Mouse (Mus musculus) intestine, embryonic 15.5 days (tissue): ENCODE data around the gene Frzb. TPM values are rescaled to one million over a fixed set of nuclear protein-coding genes. Genes with fewer than 3 reads are reported as not detected.
"Not testable (repeated sequence)": the region's sequence is repeated elsewhere in the genome, so short reads cannot be mapped to it uniquely, and the experiment has no call there.

Experiments
- ATAC-seq: fragments of 200-750 bp; cut with Nextera tagmentation; 2 replicates; pipeline ENCODE4 v1.8.0; 2017; ENCODE audit warnings: moderate TSS enrichment, moderate library complexity
- H3K27ac ChIP-seq: fragments of 300-500 bp; sonication (generic); 2 replicates; pipeline ENCODE4 v1.5.1; 2015; ENCODE audit warnings: mild to moderate bottlenecking, inconsistent platforms
- H3K27me3 ChIP-seq: fragments of 300-500 bp; sonication (generic); replicated peaks from 2 replicates; pipeline ENCODE4 v1.6.1; 2015; ENCODE audit warnings: inconsistent platforms
- H3K36me3 ChIP-seq: fragments of 300-500 bp; sonication (generic); 2 replicates; pipeline ENCODE4 v1.6.1; 2015; ENCODE audit warnings: inconsistent platforms
- H3K4me1 ChIP-seq: fragments of 300-500 bp; sonication (generic); replicated peaks from 2 replicates; pipeline ENCODE4 v1.6.1; 2015; ENCODE audit warnings: inconsistent platforms
- H3K4me2 ChIP-seq: fragments of 300-500 bp; sonication (generic); replicated peaks from 2 replicates; pipeline ENCODE4 v1.6.1; 2015; ENCODE audit warnings: mild to moderate bottlenecking, inconsistent platforms
- H3K4me3 ChIP-seq: fragments of 300-500 bp; sonication (generic); replicated peaks from 2 replicates; pipeline ENCODE4 v1.5.1; 2015; ENCODE audit warnings: inconsistent platforms
- H3K9ac ChIP-seq: fragments of 300-500 bp; sonication (generic); 2 replicates; pipeline ENCODE4 v1.6.1; 2015; ENCODE audit warnings: inconsistent platforms
- H3K9me3 ChIP-seq: fragments of 300-500 bp; sonication (generic); 2 replicates; pipeline ENCODE4 v1.6.1; 2016; ENCODE audit warnings: inconsistent platforms
- WGBS: fragments of 180-500 bp; shearing (Covaris S2); methylation state at CpG from one replicate; pipeline ENCODE4 v1.1.7; 2015; 5-methylcytosine and 5-hydroxymethylcytosine counted together
- polyA plus RNA-seq: library from polyadenylated mRNA; unstranded; fragments of >200 nt; fragmentation: Nextera tagmentation; extraction: Ambion mirVana; gene quantifications from 2 replicates; pipeline ENCODE4 v1.2.1, GENCODE M21; 2015

Gene Frzb
- polyA plus RNA-seq: 2.1 and 2.5 TPM in 2 replicates

GRCm38 (mm10) chr2:80447291-80447791, at the start of gene Frzb:
Frzb (minus strand) TSS chr2:80447625.
- Histone ChIP-seq H3K4me1 (peaks cover 11% of the 10 kb centered on the region; the same call in 1 of the 2 replicates), H3K27ac (no peak within 1 kb of the TSS), H3K9me3 (no peaks in the 10 kb centered on the region), H3K4me2 (peak within 1 kb of the TSS; percentile 100), H3K4me3 (peak within 1 kb of the TSS; percentile 61), H3K36me3 (no peaks in the 10 kb centered on the region), H3K27me3 (peaks cover 8% of the 10 kb centered on the region; the same call in 1 of the 2 replicates), H3K9ac (peak within 1 kb of the TSS; percentile 50)
- peak; percentile 71 for ATAC-seq
- WGBS: under 1% methylated on average over 33 of the region's 33 CpGs

DNA sequence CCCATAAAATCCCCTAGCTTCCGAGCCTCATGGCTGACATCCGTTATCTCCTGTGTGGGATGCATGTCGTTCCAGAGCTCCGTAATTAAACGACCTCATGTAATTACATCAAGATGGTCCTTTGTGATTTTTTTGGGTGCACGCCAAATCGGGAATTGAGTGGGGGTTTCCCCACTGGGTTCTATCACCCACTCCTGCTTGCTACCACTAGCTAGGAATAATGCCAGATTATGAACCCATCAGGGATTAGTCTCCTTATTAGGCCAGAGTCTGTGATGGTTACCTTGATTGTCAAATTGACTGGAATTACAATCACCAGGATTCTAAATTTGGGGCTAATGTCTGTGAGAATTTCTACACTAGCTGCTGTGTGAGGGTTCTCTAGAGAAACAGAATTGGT, 47.9 kb upstream of the Frzb start:
- H3K4me1 ChIP-seq, H3K9ac ChIP-seq, H3K36me3 ChIP-seq, H3K27ac ChIP-seq, H3K4me3 ChIP-seq, H3K4me2 ChIP-seq, ATAC-seq, H3K9me3 ChIP-seq, H3K27me3 ChIP-seq: not testable (repeated sequence)
- 74% methylated on average over 7 of the region's 7 CpGs for WGBS

GRCm38 (mm10) chr2:80486851-80487250, 39.4 kb upstream of the Frzb start:
- Histone ChIP-seq H3K27ac (no peak overlapping the region), H3K27me3 (no peaks in the 10 kb centered on the region), H3K9ac (no peak overlapping the region)

DNA sequence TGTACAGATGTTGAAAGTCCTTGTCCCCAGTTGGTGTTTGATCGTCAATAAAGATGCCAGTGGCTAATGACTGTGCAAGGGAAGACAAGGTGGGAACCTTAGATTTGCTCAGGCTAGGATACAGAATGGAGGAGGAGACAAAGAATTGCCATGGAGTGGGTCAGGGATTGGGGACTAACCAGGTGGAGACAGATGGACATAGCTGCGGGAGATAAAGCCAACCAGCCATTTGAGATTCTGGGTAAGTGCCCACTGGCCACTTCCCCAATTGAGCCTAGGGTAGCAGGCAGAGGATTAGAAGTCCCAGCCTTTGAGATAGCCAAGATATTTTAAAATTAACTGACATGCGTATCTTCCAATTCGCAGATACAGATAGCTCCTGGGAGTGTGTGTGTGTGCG, 37.5 kb upstream of the Frzb start:
- Histone ChIP-seq H3K27me3 (no peaks in the 10 kb centered on the region), H3K9ac (no peak overlapping the region), H3K27ac (no peak overlapping the region), H3K4me2 (no peak overlapping the region), H3K4me3 (no peak overlapping the region), H3K9me3 (no peaks in the 10 kb centered on the region), H3K4me1 (no peaks in the 10 kb centered on the region), H3K36me3 (no peaks in the 10 kb centered on the region)
- WGBS: 95% methylated on average over 5 of the region's 5 CpGs
- no peak for ATAC-seq

More at GRCm38 (mm10) chr2:80486851-80487250, 39.4 kb upstream of the Frzb start:
- Histone ChIP-seq H3K9me3 (no peaks in the 10 kb centered on the region), H3K4me1 (no peaks in the 10 kb centered on the region), H3K4me2 (no peak overlapping the region), H3K36me3 (no peaks in the 10 kb centered on the region), H3K4me3 (no peak overlapping the region)
- 69% methylated on average over 5 of the region's 5 CpGs for WGBS
- ATAC-seq: no peak

- Histone ChIP-seq H3K27me3 (no peaks in the 10 kb centered on the region), H3K27ac (no peak overlapping the region), H3K36me3 (no peaks in the 10 kb centered on the region), H3K4me3 (no peak overlapping the region), H3K9me3 (no peaks in the 10 kb centered on the region), H3K9ac (no peak overlapping the region), H3K4me1 (no peaks in the 10 kb centered on the region), H3K4me2 (no peak overlapping the region)
- no peak for ATAC-seq
- WGBS: 30% methylated on average over 1 of the region's 1 CpGs
Observed at GRCm38 (mm10) chr2:80475831-80476230, 28.4 kb upstream of the Frzb start.

DNA sequence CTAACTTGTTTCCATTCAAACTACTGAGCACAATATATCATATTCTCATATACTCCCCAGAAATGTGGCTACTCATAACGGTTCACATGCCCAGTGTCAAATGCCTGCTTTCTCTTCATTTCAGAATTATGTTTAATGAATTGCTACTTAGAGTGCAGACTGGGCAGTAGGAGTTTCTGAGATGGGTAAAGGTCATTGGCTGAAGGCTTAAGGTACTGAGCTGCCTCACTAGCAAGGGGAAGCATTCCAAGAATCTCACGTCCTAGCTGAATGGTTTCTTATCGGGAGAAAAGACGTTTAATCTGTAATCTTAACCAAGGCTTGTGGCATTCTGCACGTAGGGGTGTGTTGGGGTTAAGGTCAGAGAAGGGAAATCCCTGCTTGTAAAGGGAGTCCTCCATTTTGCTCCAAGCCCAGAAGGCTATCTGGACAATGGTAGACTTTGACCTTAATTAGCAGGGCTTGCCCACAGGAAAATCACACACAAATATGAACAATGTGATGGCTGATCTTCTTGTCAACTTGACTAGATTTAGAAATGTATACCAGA, 26.9 kb upstream of the Frzb start:
- Histone ChIP-seq H3K4me1 (no peaks in the 10 kb centered on the region), H3K27ac (no peak overlapping the region), H3K27me3 (no peaks in the 10 kb centered on the region), H3K4me2 (no peak overlapping the region), H3K9ac (no peak overlapping the region), H3K4me3 (no peak overlapping the region), H3K36me3 (no peaks in the 10 kb centered on the region), H3K9me3 (no peaks in the 10 kb centered on the region)
- 59% methylated on average over 5 of the region's 5 CpGs for WGBS
- peak; percentile 77 for ATAC-seq

- no peak overlapping the region for H3K4me2 ChIP-seq
- H3K4me3 ChIP-seq: no peak overlapping the region
- no peak for ATAC-seq
- no peaks in the 10 kb centered on the region for H3K4me1 ChIP-seq
- H3K36me3 ChIP-seq: no peaks in the 10 kb centered on the region
- no peaks in the 10 kb centered on the region for H3K27me3 ChIP-seq
- WGBS: 53% methylated on average over 16 of the region's 16 CpGs
- H3K9ac ChIP-seq: no peak overlapping the region
- no peaks in the 10 kb centered on the region for H3K9me3 ChIP-seq
- H3K27ac ChIP-seq: no peak overlapping the region
Observed at GRCm38 (mm10) chr2:80465991-80466821, 18.8 kb upstream of the Frzb start.

DNA sequence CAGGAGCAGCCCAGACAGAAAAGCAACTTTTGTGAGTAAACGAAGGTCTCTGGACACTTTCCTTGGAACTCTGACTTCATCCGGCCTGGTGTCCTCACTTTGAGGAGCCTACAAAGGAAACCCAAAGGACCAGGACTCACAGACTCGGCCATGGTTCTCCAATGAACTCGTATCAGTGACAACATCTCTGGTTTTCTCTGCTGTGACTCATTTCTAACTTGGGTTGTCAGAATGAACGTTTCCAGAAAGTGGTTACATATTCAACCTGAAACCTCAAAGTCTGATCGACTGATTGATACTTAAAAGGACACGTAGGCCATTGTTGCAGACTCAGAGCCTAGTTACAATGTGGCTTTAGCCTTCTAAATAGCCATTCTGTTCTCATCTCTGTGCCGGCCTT, 14.4 kb upstream of the Frzb start:
- Histone ChIP-seq H3K4me3 (no peak overlapping the region), H3K4me2 (no peak overlapping the region), H3K27ac (no peak overlapping the region), H3K4me1 (no peaks in the 10 kb centered on the region), H3K36me3 (no peaks in the 10 kb centered on the region), H3K27me3 (no peaks in the 10 kb centered on the region), H3K9me3 (no peaks in the 10 kb centered on the region), H3K9ac (no peak overlapping the region)
- no peak for ATAC-seq
- WGBS: 77% methylated on average over 8 of the region's 8 CpGs

DNA sequence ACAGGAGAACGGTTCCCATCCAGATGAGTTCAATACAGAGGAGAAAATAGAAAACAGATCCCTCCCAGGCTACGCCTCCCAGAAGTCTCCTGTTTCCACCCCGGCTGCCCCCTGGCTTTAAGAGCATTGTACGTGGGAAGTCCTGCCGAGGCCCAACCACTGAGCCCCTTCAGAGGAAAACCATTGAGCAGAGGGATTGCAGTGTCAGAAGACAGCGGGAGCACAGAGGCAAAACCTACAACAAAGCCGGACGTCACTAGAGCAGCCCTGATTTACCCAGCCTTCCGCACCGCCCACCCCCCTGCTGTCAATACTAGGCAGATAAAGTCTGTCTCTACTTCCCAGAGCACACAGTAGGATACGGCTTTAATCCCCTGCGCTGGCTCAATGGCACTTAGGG, 806 bp upstream of the Frzb start:
- H3K36me3 ChIP-seq: no peaks in the 10 kb centered on the region
- H3K27ac ChIP-seq: no peak overlapping the region
- peak; percentile 52 for ATAC-seq
- H3K9ac ChIP-seq: 0 out of 2 replicates have a peak overlapping the region, but pooled peaks have one; percentile 50
- peaks cover 8% of the 10 kb centered on the region; the same call in 1 of the 2 replicates for H3K27me3 ChIP-seq
- H3K4me2 ChIP-seq: peak overlapping the region; percentile 100
- peak overlapping the region; percentile 61 for H3K4me3 ChIP-seq
- no peaks in the 10 kb centered on the region for H3K9me3 ChIP-seq
- WGBS: 2% methylated on average over 12 of the region's 12 CpGs
- peaks cover 11% of the 10 kb centered on the region; the same call in 1 of the 2 replicates for H3K4me1 ChIP-seq

DNA sequence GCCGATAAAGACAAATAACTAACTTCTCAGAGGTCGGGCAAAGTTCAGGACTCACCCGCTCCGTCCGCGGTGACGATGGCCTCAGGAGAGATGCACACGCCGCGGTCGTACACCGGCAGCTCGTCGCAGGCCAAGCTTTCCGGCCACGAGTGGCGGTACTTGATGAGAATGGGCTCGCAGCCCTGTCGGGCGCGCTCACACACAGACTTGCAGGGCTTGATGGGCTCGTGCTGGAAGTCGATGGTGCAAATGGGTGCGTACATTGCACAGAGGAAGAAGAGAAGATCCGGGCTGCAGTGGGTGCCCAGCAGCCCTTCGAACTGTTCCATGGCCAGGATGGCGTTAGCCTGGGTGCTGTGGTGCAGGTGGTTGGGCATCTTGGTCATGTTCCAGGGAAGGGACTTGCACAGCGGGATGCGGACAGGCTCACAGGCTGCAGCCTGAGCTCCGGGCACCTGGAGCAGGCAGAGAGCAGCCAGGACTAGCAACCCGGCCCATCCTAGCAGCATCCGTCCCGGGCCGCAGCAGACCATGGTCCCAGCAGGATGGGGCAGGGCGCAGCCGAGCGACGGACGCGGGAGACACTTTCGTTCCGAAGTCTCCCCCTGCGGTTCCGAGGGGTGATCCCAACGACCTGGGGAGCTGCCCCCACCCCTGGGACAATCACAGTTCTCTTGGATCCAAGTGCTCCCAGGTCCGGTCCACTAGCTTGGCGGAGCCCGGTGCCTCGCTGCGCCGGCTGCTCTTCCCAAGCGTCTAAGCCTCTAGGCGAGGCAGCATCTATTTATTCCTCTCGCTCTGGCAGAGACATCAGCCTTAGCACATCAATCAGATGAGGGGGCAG, 895 bp downstream of the Frzb start:
- H3K27me3 ChIP-seq: peaks cover 8% of the 10 kb centered on the region; the same call in 1 of the 2 replicates
- H3K4me1 ChIP-seq: peaks cover 11% of the 10 kb centered on the region; the same call in 1 of the 2 replicates
- no peaks in the 10 kb centered on the region for H3K36me3 ChIP-seq
- H3K27ac ChIP-seq: no peak overlapping the region
- H3K4me2 ChIP-seq: peak overlapping the region; percentile 100
- no peaks in the 10 kb centered on the region for H3K9me3 ChIP-seq
- H3K9ac ChIP-seq: peak overlapping the region; percentile 50
- under 1% methylated on average over 54 of the region's 54 CpGs for WGBS
- H3K4me3 ChIP-seq: peak overlapping the region; percentile 61
- peak; percentile 71 for ATAC-seq

GRCm38 (mm10) chr2:80445926-80446307, 1.5 kb downstream of the Frzb start:
- peak overlapping the region; percentile 100 for H3K4me2 ChIP-seq
- no peaks in the 10 kb centered on the region for H3K9me3 ChIP-seq
- H3K36me3 ChIP-seq: no peaks in the 10 kb centered on the region
- H3K9ac ChIP-seq: peak overlapping the region; percentile 50
- WGBS: 25% methylated on average over 10 of the region's 10 CpGs
- no peak overlapping the region for H3K27ac ChIP-seq
- peak overlapping the region; percentile 61 for H3K4me3 ChIP-seq
- ATAC-seq: no peak
- peaks cover 8% of the 10 kb centered on the region; the same call in 1 of the 2 replicates for H3K27me3 ChIP-seq
- H3K4me1 ChIP-seq: peaks cover 11% of the 10 kb centered on the region; the same call in 1 of the 2 replicates

DNA sequence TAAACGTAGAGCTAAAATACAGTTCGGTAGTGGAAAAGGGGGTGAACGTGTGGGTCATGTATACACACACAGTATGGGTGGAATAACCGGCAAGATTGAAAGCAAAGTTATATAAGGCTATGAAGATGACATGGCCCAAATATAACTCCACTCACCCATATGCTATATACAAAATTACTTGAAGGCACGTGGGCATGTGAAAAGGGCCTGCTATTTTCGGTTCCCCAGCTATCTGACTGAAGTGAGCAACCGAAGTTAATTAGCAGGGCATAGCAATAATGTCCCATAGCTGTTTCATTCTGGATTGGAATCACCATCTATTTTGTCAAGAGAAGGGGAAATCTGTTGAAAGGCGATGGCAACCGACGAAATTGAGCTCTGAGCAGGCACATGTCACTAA, 1.9 kb downstream of the Frzb start:
- Histone ChIP-seq H3K27ac (no peak overlapping the region), H3K4me2 (no peak overlapping the region), H3K27me3 (peaks cover 8% of the 10 kb centered on the region; the same call in 1 of the 2 replicates), H3K9me3 (no peaks in the 10 kb centered on the region), H3K36me3 (no peaks in the 10 kb centered on the region), H3K9ac (no peak overlapping the region), H3K4me1 (peaks cover 11% of the 10 kb centered on the region; the same call in 1 of the 2 replicates), H3K4me3 (no peak overlapping the region)
- no peak for ATAC-seq
- 64% methylated on average over 10 of the region's 10 CpGs for WGBS
